Mouse (Mus musculus): ENCODE results near the gene Xpnpep2.

The Xpnpep2 gene

DNA sequence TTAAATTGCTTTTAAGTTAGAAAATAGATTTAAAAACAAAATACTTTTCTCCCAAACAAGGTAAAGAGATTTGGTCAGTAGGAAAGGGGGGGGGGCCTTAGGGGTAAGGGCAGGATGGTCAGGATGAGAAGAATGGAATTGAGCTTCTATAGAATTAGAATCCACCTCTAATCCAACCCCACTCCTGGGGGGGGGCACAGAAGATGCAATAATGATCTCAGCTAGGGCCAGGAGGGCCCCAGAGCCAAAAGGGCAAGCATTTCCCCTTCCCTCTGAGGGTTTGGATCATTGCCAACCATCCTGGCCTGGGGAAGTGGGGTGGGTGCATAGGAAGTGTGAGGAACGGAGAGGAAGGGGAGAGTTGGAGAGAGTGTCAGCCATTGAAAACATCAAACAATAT lies 61.8 kb downstream of the Xpnpep2 start:
- no peak for DNase-seq

DNA sequence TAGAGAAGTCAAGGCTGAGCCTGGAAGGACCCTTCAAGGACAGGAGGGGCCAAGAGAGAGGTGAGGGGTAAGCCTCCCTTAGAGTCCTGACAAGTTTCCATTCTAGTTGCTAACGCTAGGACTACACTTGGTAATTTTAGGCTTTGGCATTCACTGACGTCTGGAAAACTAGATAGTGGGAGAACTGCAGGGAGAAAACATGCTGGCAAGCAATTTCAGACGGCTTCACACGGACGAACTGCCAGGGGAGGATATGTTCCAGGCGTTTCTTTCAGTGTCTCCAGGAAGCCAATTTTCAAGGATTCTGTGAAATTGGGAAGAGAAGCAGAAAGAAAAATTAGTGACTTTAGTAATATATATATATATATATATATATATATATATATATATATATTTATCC lies 73.3 kb downstream of the Xpnpep2 start:
- no peak for DNase-seq

DNA sequence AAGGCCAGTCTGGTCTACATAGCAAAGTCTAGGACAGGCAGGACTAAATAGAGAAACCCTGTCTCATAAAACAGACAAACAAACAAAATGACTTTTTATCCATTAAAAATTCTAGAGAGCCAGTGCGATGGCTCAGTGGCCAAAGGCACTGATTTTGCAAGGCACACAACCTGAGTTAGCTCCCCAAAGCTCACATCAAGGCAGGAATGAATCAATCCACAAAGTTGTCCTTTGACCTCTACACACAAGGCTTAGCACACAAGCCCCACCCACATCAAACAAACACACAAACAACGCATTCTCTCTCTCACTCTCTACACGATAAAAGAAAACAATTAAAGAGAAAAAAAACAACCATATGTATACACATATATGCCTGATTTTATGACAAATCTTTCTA lies 76.2 kb downstream of the Xpnpep2 start:
- no peak for DNase-seq
